Mouse (Mus musculus): ENCODE measurements at regions not wholly inside any gene's neighbourhood (a gene's known extent, or its start where the extent isn't known, plus 50 kb on each side); places are given as distances from the start of the nearest gene placed in this dataset.

- no peak for ATAC-seq (ENCODE audit: low TSS enrichment)
Observed at GRCm38 (mm10) chr6:133170548-133170947, 65.8 kb downstream of the Smim10l1 start.

- no peak for ATAC-seq (ENCODE audit: low TSS enrichment)
Observed at GRCm38 (mm10) chr6:133171286-133171685, 66.6 kb downstream of the Smim10l1 start.

- ATAC-seq (ENCODE audit: low TSS enrichment) = peak; percentile 50; the same call in 1 of the 2 replicates
Observed at GRCm38 (mm10) chr6:133206173-133206572, 85.8 kb upstream of the 5530400C23Rik start.

Measured in frontal cortex, adult (tissue).